Mouse (Mus musculus) heart, embryonic 12.5 days (tissue): ENCODE measurements at regions not wholly inside any gene's neighbourhood (a gene's known extent, or its start where the extent isn't known, plus 50 kb on each side); places are given as distances from the start of the nearest gene placed in this dataset.

Source experiments
- ATAC-seq: fragments of 200-750 bp; cut with Nextera tagmentation; 2 replicates; pipeline ENCODE4 v1.8.0; 2017; ENCODE audit warnings: moderate TSS enrichment, moderate library complexity; ENCODE audit not compliant: insufficient number of reproducible peaks, low FRiP score
- H3K27ac ChIP-seq: fragments of 300-500 bp; sonication (generic); 2 replicates; pipeline ENCODE4 v1.5.1; 2016; ENCODE audit warnings: mild to moderate bottlenecking, moderate library complexity; ENCODE audit not compliant: poor library complexity, severe bottlenecking
- H3K27me3 ChIP-seq: fragments of 300-500 bp; sonication (generic); replicated peaks from 2 replicates; pipeline ENCODE4 v1.6.1; 2016; ENCODE audit warnings: mild to moderate bottlenecking, moderate library complexity
- H3K36me3 ChIP-seq: fragments of 300-500 bp; sonication (generic); 2 replicates; pipeline ENCODE4 v1.6.1; 2016; ENCODE audit warnings: mild to moderate bottlenecking, moderate library complexity
- H3K4me1 ChIP-seq: fragments of 300-500 bp; sonication (generic); replicated peaks from 2 replicates; pipeline ENCODE4 v1.6.1; 2016; ENCODE audit warnings: mild to moderate bottlenecking
- H3K4me2 ChIP-seq: fragments of 300-500 bp; sonication (generic); 2 replicates; pipeline ENCODE4 v1.6.1; 2016; ENCODE audit warnings: mild to moderate bottlenecking, moderate library complexity
- H3K4me3 ChIP-seq: fragments of 300-500 bp; sonication (generic); 2 replicates; pipeline ENCODE4 v1.5.1; 2016; ENCODE audit warnings: mild to moderate bottlenecking
- H3K9ac ChIP-seq: fragments of 300-500 bp; sonication (generic); 2 replicates; pipeline ENCODE4 v1.6.1; 2016; ENCODE audit warnings: mild to moderate bottlenecking, moderate library complexity
- H3K9me3 ChIP-seq: fragments of 300-500 bp; sonication (generic); replicated peaks from 2 replicates; pipeline ENCODE4 v1.6.1; 2016; ENCODE audit warnings: mild to moderate bottlenecking, moderate library complexity
- WGBS: fragments of 180-500 bp; shearing (Covaris S2); methylation state at CpG from one replicate; pipeline ENCODE4 v1.1.7; 2016; 5-methylcytosine and 5-hydroxymethylcytosine counted together

- no peak for ATAC-seq
- no peak overlapping the region for H3K4me2 ChIP-seq
- 71% methylated on average over 5 of the region's 5 CpGs for WGBS
- H3K4me1 ChIP-seq, result no peaks in the 10 kb centered on the region
- H3K9me3 ChIP-seq, result no peaks in the 10 kb centered on the region
- no peak overlapping the region for H3K27ac ChIP-seq
- no peaks in the 10 kb centered on the region for H3K36me3 ChIP-seq
- no peaks in the 10 kb centered on the region for H3K27me3 ChIP-seq
- H3K4me3 ChIP-seq, result no peak overlapping the region
- H3K9ac ChIP-seq, result no peak overlapping the region
Measured at GRCm38 (mm10) chr4:27845521-27845920, 967.4 kb upstream of the Epha7 start.

GRCm38 (mm10) chr4:27846106-27846622, 966.8 kb upstream of the Epha7 start:
- Histone ChIP-seq H3K4me3 (no peak overlapping the region), H3K9ac (no peak overlapping the region), H3K27me3 (no peaks in the 10 kb centered on the region), H3K4me2 (no peak overlapping the region), H3K27ac (no peak overlapping the region), H3K9me3 (no peaks in the 10 kb centered on the region), H3K36me3 (no peaks in the 10 kb centered on the region), H3K4me1 (no peaks in the 10 kb centered on the region)
- WGBS, result 88% methylated on average over 5 of the region's 5 CpGs
- ATAC-seq, result no peak

- Histone ChIP-seq H3K36me3 (no peaks in the 10 kb centered on the region), H3K9me3 (no peaks in the 10 kb centered on the region), H3K9ac (no peak overlapping the region), H3K27me3 (no peaks in the 10 kb centered on the region), H3K27ac (no peak overlapping the region), H3K4me2 (no peak overlapping the region), H3K4me1 (no peaks in the 10 kb centered on the region), H3K4me3 (no peak overlapping the region)
- ATAC-seq, result no peak
- 74% methylated on average over 2 of the region's 2 CpGs for WGBS
Measured at GRCm38 (mm10) chr4:27856086-27856485, 956.8 kb upstream of the Epha7 start.

- ATAC-seq, result no peak
- Histone ChIP-seq H3K27ac (no peak overlapping the region), H3K4me1 (no peaks in the 10 kb centered on the region), H3K9me3 (no peaks in the 10 kb centered on the region), H3K4me2 (no peak overlapping the region), H3K27me3 (no peaks in the 10 kb centered on the region), H3K4me3 (no peak overlapping the region), H3K9ac (no peak overlapping the region), H3K36me3 (no peaks in the 10 kb centered on the region)
- WGBS, result 77% methylated on average over 5 of the region's 5 CpGs
Measured at GRCm38 (mm10) chr4:27887262-27887954, 925.5 kb upstream of the Epha7 start.

GRCm38 (mm10) chr4:27896396-27896795, 916.5 kb upstream of the Epha7 start:
- WGBS, result 74% methylated on average over 2 of the region's 2 CpGs
- H3K36me3 ChIP-seq, result no peaks in the 10 kb centered on the region
- H3K27me3 ChIP-seq, result no peaks in the 10 kb centered on the region
- no peak overlapping the region for H3K27ac ChIP-seq
- no peaks in the 10 kb centered on the region for H3K9me3 ChIP-seq
- ATAC-seq, result no peak
- no peak overlapping the region for H3K4me3 ChIP-seq
- H3K4me1 ChIP-seq, result no peaks in the 10 kb centered on the region
- H3K4me2 ChIP-seq, result no peak overlapping the region
- no peak overlapping the region for H3K9ac ChIP-seq

GRCm38 (mm10) chr4:27945351-27945750, 867.6 kb upstream of the Epha7 start:
- H3K4me1 ChIP-seq, result no peaks in the 10 kb centered on the region
- H3K4me2 ChIP-seq, result no peak overlapping the region
- no peaks in the 10 kb centered on the region for H3K36me3 ChIP-seq
- no peak overlapping the region for H3K27ac ChIP-seq
- WGBS, result 79% methylated on average over 2 of the region's 2 CpGs
- H3K9me3 ChIP-seq, result no peaks in the 10 kb centered on the region
- H3K9ac ChIP-seq, result no peak overlapping the region
- no peak overlapping the region for H3K4me3 ChIP-seq
- ATAC-seq, result no peak
- H3K27me3 ChIP-seq, result no peaks in the 10 kb centered on the region

- ATAC-seq, result no peak
- no peak overlapping the region for H3K4me3 ChIP-seq
- no peak overlapping the region for H3K27ac ChIP-seq
- H3K9ac ChIP-seq, result no peak overlapping the region
- H3K36me3 ChIP-seq, result no peaks in the 10 kb centered on the region
- no peak overlapping the region for H3K4me2 ChIP-seq
- whole genome bisulfite sequencing, result 58% methylated on average over 1 of the region's 1 CpGs
- no peaks in the 10 kb centered on the region for H3K4me1 ChIP-seq
- H3K9me3 ChIP-seq, result no peaks in the 10 kb centered on the region
- H3K27me3 ChIP-seq, result no peaks in the 10 kb centered on the region
Measured at GRCm38 (mm10) chr4:27945768-27946167, 867.2 kb upstream of the Epha7 start.

GRCm38 (mm10) chr4:27949970-27950717, 862.8 kb upstream of the Epha7 start:
- no peaks in the 10 kb centered on the region for H3K4me1 ChIP-seq
- ATAC-seq, result no peak
- no peaks in the 10 kb centered on the region for H3K36me3 ChIP-seq
- 77% methylated on average over 8 of the region's 8 CpGs for WGBS
- H3K27me3 ChIP-seq, result no peaks in the 10 kb centered on the region
- H3K4me2 ChIP-seq, result no peak overlapping the region
- H3K27ac ChIP-seq, result no peak overlapping the region
- no peak overlapping the region for H3K4me3 ChIP-seq
- no peak overlapping the region for H3K9ac ChIP-seq
- no peaks in the 10 kb centered on the region for H3K9me3 ChIP-seq

GRCm38 (mm10) chr4:27965046-27965681, 847.8 kb upstream of the Epha7 start:
- no peak overlapping the region for H3K27ac ChIP-seq
- no peaks in the 10 kb centered on the region for H3K9me3 ChIP-seq
- no peak overlapping the region for H3K4me2 ChIP-seq
- H3K9ac ChIP-seq, result no peak overlapping the region
- H3K4me1 ChIP-seq, result no peaks in the 10 kb centered on the region
- no peak for ATAC-seq
- H3K36me3 ChIP-seq, result no peaks in the 10 kb centered on the region
- no peak overlapping the region for H3K4me3 ChIP-seq
- WGBS, result 33% methylated on average over 7 of the region's 7 CpGs
- no peaks in the 10 kb centered on the region for H3K27me3 ChIP-seq

GRCm38 (mm10) chr4:27970569-27970968, 842.4 kb upstream of the Epha7 start:
- no peaks in the 10 kb centered on the region for H3K9me3 ChIP-seq
- no peak overlapping the region for H3K4me3 ChIP-seq
- 61% methylated on average over 5 of the region's 5 CpGs for WGBS
- no peak overlapping the region for H3K9ac ChIP-seq
- H3K4me1 ChIP-seq, result no peaks in the 10 kb centered on the region
- no peak overlapping the region for H3K27ac ChIP-seq
- H3K4me2 ChIP-seq, result no peak overlapping the region
- no peaks in the 10 kb centered on the region for H3K27me3 ChIP-seq
- no peaks in the 10 kb centered on the region for H3K36me3 ChIP-seq
- ATAC-seq, result no peak

GRCm38 (mm10) chr4:27979210-27979771, 833.6 kb upstream of the Epha7 start:
- H3K27me3 ChIP-seq, result no peaks in the 10 kb centered on the region
- H3K4me2 ChIP-seq, result no peak overlapping the region
- H3K36me3 ChIP-seq, result no peaks in the 10 kb centered on the region
- H3K27ac ChIP-seq, result no peak overlapping the region
- H3K9me3 ChIP-seq, result no peaks in the 10 kb centered on the region
- no peak for ATAC-seq
- no peak overlapping the region for H3K9ac ChIP-seq
- no peaks in the 10 kb centered on the region for H3K4me1 ChIP-seq
- 73% methylated on average over 4 of the region's 4 CpGs for WGBS
- H3K4me3 ChIP-seq, result no peak overlapping the region
